In the genomic region with DNA sequence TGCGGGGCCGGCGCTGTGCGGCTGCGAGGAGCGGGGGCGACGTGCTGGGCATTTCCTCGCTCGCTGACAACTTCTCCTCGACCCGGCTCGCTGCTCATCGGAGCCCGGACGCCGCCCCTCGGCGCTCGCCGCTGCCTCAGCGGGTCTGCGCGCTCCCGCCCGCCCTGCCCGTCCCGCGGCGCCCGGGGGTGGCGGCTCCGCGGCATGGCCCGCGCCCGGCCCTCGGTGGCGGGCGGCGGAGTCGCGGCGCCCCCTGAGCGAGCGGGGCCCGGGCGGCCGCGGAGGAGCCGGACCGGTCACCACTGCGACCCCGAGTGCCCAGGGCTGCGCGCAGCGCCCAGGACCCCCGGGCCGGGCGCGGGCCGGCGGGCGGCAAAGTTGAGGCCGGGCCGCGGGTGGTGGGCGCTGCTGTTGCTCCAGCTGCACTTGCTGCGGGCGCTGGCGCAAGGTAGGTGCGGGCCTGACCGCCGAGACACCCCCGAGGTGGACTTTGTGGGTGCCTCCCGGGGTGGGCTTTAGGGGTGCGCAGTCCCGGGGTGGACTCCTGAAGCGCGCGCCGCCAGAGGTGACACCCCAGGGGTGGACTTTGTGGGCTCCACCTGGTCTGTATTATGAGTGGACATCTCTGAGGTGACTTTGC, we compare ENCODE assay signal across 8 mouse cellular contexts. TPM values are rescaled to one million over a fixed set of nuclear protein-coding genes. Genes with fewer than 3 reads are reported as not detected.
DNase-seq lines count a peak whose midpoint lies in the region; ATAC-seq lines count a peak whose summit lies in the region.

No protein-coding gene starts in this region.

- no peak overlapping the region for H3K27ac ChIP-seq in kidney, embryonic 16.5 days (ENCODE audit: low read length)
- 0 out of 2 replicates have a peak overlapping the region, but pooled peaks have one; percentile 41 for H3K27ac ChIP-seq in embryonic facial prominence, embryonic 11.5 days (replicated peaks; ENCODE audit: low read depth, low read length)
- H3K27ac ChIP-seq in intestine, embryonic 15.5 days = 0 out of 2 replicates have a peak overlapping the region, but pooled peaks have one; percentile 32
- H3K27ac ChIP-seq in neural tube, embryonic 13.5 days (replicated peaks) = peak overlapping the region; percentile 79

- no peak for DNase-seq in kidney, postnatal 14 days
- peak; percentile 3 for DNase-seq in adrenal gland, adult 8-10 months
- DNase-seq in embryonic facial prominence, embryonic 11.5 days (ENCODE audit: low spot score) = no peak
- no peak for DNase-seq in layer of hippocampus, postnatal 10 days (ENCODE audit: low spot score in 2 of 2)

- peak overlapping the region; percentile 86 for H3K9ac ChIP-seq in kidney, embryonic 16.5 days (replicated peaks; ENCODE audit: low read length)
- peak overlapping the region; percentile 77 for H3K9ac ChIP-seq in embryonic facial prominence, embryonic 11.5 days (replicated peaks; ENCODE audit: low read length)
- H3K9ac ChIP-seq in intestine, embryonic 15.5 days = peak overlapping the region; percentile 77
- H3K9ac ChIP-seq in neural tube, embryonic 13.5 days = peak overlapping the region; percentile 89

- under 1% methylated on average over 48 of the region's 82 CpGs for WGBS in kidney, embryonic 16.5 days
- under 1% methylated on average over 57 of the region's 82 CpGs for WGBS in embryonic facial prominence, embryonic 11.5 days
- WGBS in intestine, embryonic 15.5 days = under 1% methylated on average over 71 of the region's 82 CpGs
- under 1% methylated on average over 59 of the region's 82 CpGs for WGBS in neural tube, embryonic 13.5 days

- ATAC-seq in kidney, embryonic 16.5 days (ENCODE audit: low FRiP score, low TSS enrichment) = peak; percentile 39
- ATAC-seq in embryonic facial prominence, embryonic 11.5 days (replicated peaks; ENCODE audit: insufficient number of reproducible peaks, low FRiP score, low TSS enrichment, low read depth) = peak; percentile 30
- ATAC-seq in intestine, embryonic 15.5 days = peak; percentile 74
- ATAC-seq in neural tube, embryonic 13.5 days (ENCODE audit: low read depth) = peak; percentile 60
- ATAC-seq in inflammation-experienced regulatory T-cells, adult 6 months = no peak

- peaks cover 34% of the 10 kb centered on the region for H3K27me3 ChIP-seq in kidney, embryonic 16.5 days (ENCODE audit: insufficient read depth, low read length)
- peaks cover 15% of the 10 kb centered on the region for H3K27me3 ChIP-seq in embryonic facial prominence, embryonic 11.5 days (ENCODE audit: control insufficient read depth, insufficient read depth, low read length)
- peaks cover 25% of the 10 kb centered on the region for H3K27me3 ChIP-seq in intestine, embryonic 15.5 days (replicated peaks)
- H3K27me3 ChIP-seq in neural tube, embryonic 13.5 days = peaks cover 64% of the 10 kb centered on the region

- H3K9me3 ChIP-seq in kidney, embryonic 16.5 days (ENCODE audit: low read length) = no peaks in the 10 kb centered on the region
- no peaks in the 10 kb centered on the region for H3K9me3 ChIP-seq in embryonic facial prominence, embryonic 11.5 days (replicated peaks; ENCODE audit: control insufficient read depth, low read length)
- no peaks in the 10 kb centered on the region for H3K9me3 ChIP-seq in intestine, embryonic 15.5 days
- H3K9me3 ChIP-seq in neural tube, embryonic 13.5 days = no peaks in the 10 kb centered on the region

- H3K36me3 ChIP-seq in kidney, embryonic 16.5 days (ENCODE audit: insufficient read depth, low read length) = no peaks in the 10 kb centered on the region
- H3K36me3 ChIP-seq in embryonic facial prominence, embryonic 11.5 days (replicated peaks; ENCODE audit: control insufficient read depth, insufficient read depth, low read depth, low read length) = no peaks in the 10 kb centered on the region
- no peaks in the 10 kb centered on the region for H3K36me3 ChIP-seq in intestine, embryonic 15.5 days
- no peaks in the 10 kb centered on the region for H3K36me3 ChIP-seq in neural tube, embryonic 13.5 days

- peaks cover 33% of the 10 kb centered on the region for H3K4me1 ChIP-seq in kidney, embryonic 16.5 days (ENCODE audit: insufficient read depth, low read length)
- H3K4me1 ChIP-seq in embryonic facial prominence, embryonic 11.5 days (ENCODE audit: control insufficient read depth, insufficient read depth, low read length) = peaks cover 6% of the 10 kb centered on the region; the same call in 1 of the 2 replicates
- peaks cover 25% of the 10 kb centered on the region for H3K4me1 ChIP-seq in intestine, embryonic 15.5 days (replicated peaks)
- H3K4me1 ChIP-seq in neural tube, embryonic 13.5 days (replicated peaks) = peaks cover 40% of the 10 kb centered on the region

- peak overlapping the region; percentile 97 for H3K4me2 ChIP-seq in kidney, embryonic 16.5 days (replicated peaks; ENCODE audit: low read depth, low read length)
- H3K4me2 ChIP-seq in embryonic facial prominence, embryonic 11.5 days (ENCODE audit: low read depth, low read length) = peak overlapping the region; percentile 99
- H3K4me2 ChIP-seq in intestine, embryonic 15.5 days (replicated peaks) = peak overlapping the region; percentile 80
- H3K4me2 ChIP-seq in neural tube, embryonic 13.5 days = peak overlapping the region; percentile 94

- H3K4me3 ChIP-seq in kidney, embryonic 16.5 days (ENCODE audit: low read length) = peak overlapping the region; percentile 68
- H3K4me3 ChIP-seq in embryonic facial prominence, embryonic 11.5 days (ENCODE audit: low read depth, low read length) = peak overlapping the region; percentile 65
- peak overlapping the region; percentile 65 for H3K4me3 ChIP-seq in intestine, embryonic 15.5 days (replicated peaks)
- H3K4me3 ChIP-seq in neural tube, embryonic 13.5 days = peak overlapping the region; percentile 72

RNA-seq across cellular contexts. Expression of gene Sdk1, which starts 0.5 kb away (rescaled TPM):
- polyA plus RNA-seq in kidney, embryonic 16.5 days (2015; fragmentation: Nextera tagmentation; extraction: Ambion mirVana) = 4.0 and 4.5 TPM in 2 replicates
- 10 to 100 TPM in 2 of 4 experiments, 1 to 10 TPM in 2; 5.8 to 20.8 (median 13.6) TPM for total RNA-seq in adrenal gland, adult 8-10 months (2022)
- polyA plus RNA-seq in embryonic facial prominence, embryonic 11.5 days (2014; fragmentation: Nextera tagmentation; extraction: Ambion mirVana) = 1.2 and 1.7 TPM in 2 replicates
- polyA plus RNA-seq in intestine, embryonic 15.5 days (2015; fragmentation: Nextera tagmentation; extraction: Ambion mirVana) = 2.5 and 2.7 TPM in 2 replicates
- polyA plus RNA-seq in neural tube, embryonic 13.5 days (2015; fragmentation: Nextera tagmentation; extraction: Ambion mirVana) = 3.8 and 4.3 TPM in 2 replicates
- 10 to 100 TPM; 12.4 to 14.7 TPM for total RNA-seq in layer of hippocampus, postnatal 10 days (2021)
- not detected for polyA plus RNA-seq in inflammation-experienced regulatory T-cells, adult 6 months (2017; shearing (Covaris generic))
